Mouse (Mus musculus): ENCODE data around the gene Tcf25. TPM values are rescaled to one million over a fixed set of nuclear protein-coding genes. Genes with fewer than 3 reads are reported as not detected.

Tcf25 gene
- polyA plus RNA-seq, 1 experiment from 2014 or later: 380 TPM

DNA sequence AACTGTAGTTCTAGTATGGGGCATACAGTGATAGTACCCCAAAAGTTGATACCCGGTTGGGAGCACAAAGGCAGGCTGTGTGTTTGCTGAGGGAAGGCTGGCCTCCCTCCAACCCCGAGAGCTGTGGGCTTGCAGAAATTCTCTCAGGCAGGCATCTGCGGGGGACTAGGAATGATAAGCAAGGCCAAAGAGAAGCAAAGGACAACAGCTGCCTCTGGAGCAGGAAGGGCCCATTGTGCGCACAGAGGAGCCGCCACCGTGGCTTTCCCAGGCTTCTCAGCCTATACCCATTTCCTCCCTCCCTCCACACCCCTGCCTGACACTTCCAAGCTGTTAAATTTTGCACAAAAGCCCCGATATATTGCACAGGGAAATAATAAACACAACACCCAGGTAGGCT is 39.7 kb upstream of the Tcf25 start:
- no peaks in the 10 kb centered on the region for H3K36me3 ChIP-seq (replicated peaks; ENCODE audit: control insufficient read depth, insufficient read depth)
- no peaks in the 10 kb centered on the region for H3K9me3 ChIP-seq (ENCODE audit: control insufficient read depth, low read length)
- DNase-seq (ENCODE audit: low spot score): no peak
- peak overlapping the region; percentile 86 for H3K4me2 ChIP-seq (replicated peaks)
- peak overlapping the region; percentile 96 for H3K9ac ChIP-seq
- no peak for ATAC-seq (ENCODE audit: low FRiP score)
- no peaks in the 10 kb centered on the region for H3K27me3 ChIP-seq (ENCODE audit: control insufficient read depth, insufficient read depth, low read length)
- H3K27ac ChIP-seq: peak overlapping the region; percentile 98
- H3K4me3 ChIP-seq (replicated peaks; ENCODE audit: low read length): peak overlapping the region; percentile 93
- H3K4me1 ChIP-seq (replicated peaks; ENCODE audit: control insufficient read depth, insufficient read depth, low read length): peaks cover 17% of the 10 kb centered on the region
- 2% methylated on average over 7 of the region's 7 CpGs for WGBS

DNA sequence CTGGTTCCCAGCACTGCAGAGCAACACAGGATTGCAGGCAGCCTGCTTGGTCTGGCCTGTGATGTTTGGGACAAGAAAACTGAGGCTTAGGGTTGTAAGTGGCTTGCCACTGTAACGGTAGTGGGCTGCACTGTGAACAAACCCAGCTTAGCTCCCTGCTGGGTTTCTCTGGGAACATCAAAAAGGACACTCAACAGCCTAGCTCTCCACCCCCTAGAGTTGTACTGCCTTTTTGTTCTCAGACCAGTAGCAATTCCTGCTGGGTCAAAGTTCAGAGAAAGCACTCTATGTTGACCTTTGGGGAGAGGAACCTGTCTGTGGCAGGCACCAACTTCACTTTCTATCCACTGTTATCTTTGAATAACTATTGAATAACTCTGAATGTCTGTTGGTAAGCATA is 39.1 kb upstream of the Tcf25 start:
- WGBS: 0% methylated on average over 1 of the region's 1 CpGs
- H3K4me3 ChIP-seq (replicated peaks; ENCODE audit: low read length): peak overlapping the region; percentile 93
- H3K9ac ChIP-seq: peak overlapping the region; percentile 96
- H3K4me1 ChIP-seq (replicated peaks; ENCODE audit: control insufficient read depth, insufficient read depth, low read length): peaks cover 17% of the 10 kb centered on the region
- ATAC-seq (ENCODE audit: low FRiP score) (no peak), DNase-seq (ENCODE audit: low spot score) (no peak)
- peak overlapping the region; percentile 86 for H3K4me2 ChIP-seq (replicated peaks)
- no peaks in the 10 kb centered on the region for H3K27me3 ChIP-seq (ENCODE audit: control insufficient read depth, insufficient read depth, low read length)
- H3K9me3 ChIP-seq (ENCODE audit: control insufficient read depth, low read length): no peaks in the 10 kb centered on the region
- H3K27ac ChIP-seq: peak overlapping the region; percentile 98
- no peaks in the 10 kb centered on the region for H3K36me3 ChIP-seq (replicated peaks; ENCODE audit: control insufficient read depth, insufficient read depth)

DNA sequence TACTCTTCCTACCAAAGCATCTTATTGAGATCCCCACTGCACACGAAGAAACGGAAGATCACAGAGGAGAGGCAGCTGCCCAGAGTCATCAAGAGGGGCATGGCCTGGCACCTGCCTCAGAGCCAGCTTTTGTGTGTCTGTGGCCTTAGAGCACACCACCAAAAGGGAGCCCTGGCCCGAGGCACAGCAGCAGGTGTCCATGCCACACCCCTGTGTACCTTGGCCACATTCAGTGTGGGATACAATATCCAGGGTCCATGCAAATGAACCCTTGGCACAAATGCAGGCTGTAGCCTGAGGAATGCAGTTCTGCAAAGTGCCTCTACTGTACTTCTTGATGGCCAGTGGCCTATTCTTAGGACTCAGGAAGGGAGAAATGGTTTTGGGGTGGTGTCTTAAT is 36.1 kb upstream of the Tcf25 start:
- no peak for ATAC-seq (ENCODE audit: low FRiP score)
- Histone ChIP-seq H3K4me2 (replicated peaks) (no peak overlapping the region), H3K9ac (no peak overlapping the region), H3K27me3 (ENCODE audit: control insufficient read depth, insufficient read depth, low read length) (no peaks in the 10 kb centered on the region), H3K9me3 (ENCODE audit: control insufficient read depth, low read length) (no peaks in the 10 kb centered on the region), H3K36me3 (replicated peaks; ENCODE audit: control insufficient read depth, insufficient read depth) (no peaks in the 10 kb centered on the region), H3K4me3 (replicated peaks; ENCODE audit: low read length) (no peak overlapping the region), H3K4me1 (replicated peaks; ENCODE audit: control insufficient read depth, insufficient read depth, low read length) (peaks cover 17% of the 10 kb centered on the region), H3K27ac (no peak overlapping the region)
- no peak for DNase-seq (ENCODE audit: low spot score)
- 84% methylated on average over 3 of the region's 3 CpGs for WGBS

DNA sequence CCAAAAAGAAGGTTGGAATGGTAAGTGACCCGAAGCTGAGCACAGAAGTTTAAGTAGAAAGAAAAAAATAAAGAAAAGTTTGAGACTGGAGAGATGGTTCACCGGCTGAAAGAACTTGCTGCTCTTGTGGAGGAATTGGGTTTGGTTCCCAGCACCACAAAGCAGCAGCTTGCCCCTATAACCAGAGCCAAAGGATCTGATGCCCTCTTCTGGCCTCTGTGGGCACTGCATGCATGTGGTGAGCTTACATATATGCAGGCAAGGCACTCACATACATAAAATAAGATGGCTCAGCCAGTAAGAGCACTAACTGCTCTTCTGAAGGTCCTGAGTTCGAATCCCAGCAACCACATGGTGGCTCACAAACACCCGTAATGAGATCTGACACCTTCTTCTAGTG is 33.5 kb upstream of the Tcf25 start:
- Histone ChIP-seq H3K9me3 (ENCODE audit: control insufficient read depth, low read length) (no peaks in the 10 kb centered on the region), H3K4me2 (replicated peaks) (no peak overlapping the region), H3K4me1 (replicated peaks; ENCODE audit: control insufficient read depth, insufficient read depth, low read length) (no peaks in the 10 kb centered on the region; the same call in 1 of the 2 replicates), H3K27ac (no peak overlapping the region), H3K27me3 (ENCODE audit: control insufficient read depth, insufficient read depth, low read length) (no peaks in the 10 kb centered on the region), H3K36me3 (replicated peaks; ENCODE audit: control insufficient read depth, insufficient read depth) (no peaks in the 10 kb centered on the region), H3K9ac (no peak overlapping the region), H3K4me3 (replicated peaks; ENCODE audit: low read length) (no peak overlapping the region)
- no peak for ATAC-seq (ENCODE audit: low FRiP score)
- no peak for DNase-seq (ENCODE audit: low spot score)
- over 99% methylated on average over 4 of the region's 4 CpGs for WGBS

DNA sequence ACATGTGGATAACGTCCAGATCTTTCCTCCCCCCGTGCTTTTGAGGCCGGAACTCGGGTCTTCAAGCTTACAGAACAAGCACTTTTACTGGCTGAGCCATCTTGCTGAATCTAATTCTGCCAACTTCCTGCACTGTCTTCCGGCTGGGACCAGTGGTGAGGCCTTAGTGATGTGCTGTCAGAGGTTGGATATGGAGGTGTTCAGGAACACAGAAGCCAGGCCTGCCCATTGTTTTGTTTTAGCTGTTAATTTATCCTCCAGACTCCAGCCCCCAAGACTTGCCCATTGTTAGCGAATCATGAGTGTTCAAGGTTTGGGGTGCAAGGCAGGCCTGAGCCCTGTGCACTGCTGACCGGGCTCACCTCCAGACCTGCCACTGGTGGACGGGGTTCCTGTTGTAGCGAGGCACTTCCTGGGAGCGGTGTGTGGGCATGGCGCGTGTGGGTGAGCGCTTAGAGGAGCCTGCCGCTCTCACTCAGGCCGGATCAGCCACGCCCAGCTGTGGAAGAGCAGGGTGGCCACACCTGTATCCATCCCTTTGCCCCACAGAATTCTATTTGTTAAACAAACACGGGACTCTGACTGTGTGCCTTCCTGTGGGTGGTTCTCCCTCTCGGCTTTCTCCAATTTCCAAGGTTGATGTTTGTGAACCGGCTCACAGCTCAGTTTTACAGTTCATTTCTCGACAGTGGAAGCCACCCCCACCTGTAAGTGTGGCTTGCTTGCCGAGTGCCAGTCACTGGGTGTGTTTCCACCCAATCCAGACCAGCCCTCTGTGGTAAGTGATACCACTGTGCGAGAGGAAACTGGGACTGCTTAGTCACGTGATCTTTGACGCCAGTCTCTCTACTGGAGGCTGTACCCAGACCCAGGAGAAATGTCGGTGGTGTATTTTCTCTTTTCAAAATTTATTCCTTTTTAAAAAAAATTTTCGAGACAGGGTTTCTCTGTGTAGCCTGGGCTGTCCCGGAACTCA is 32.2 kb upstream of the Tcf25 start:
- no peaks in the 10 kb centered on the region for H3K27me3 ChIP-seq (ENCODE audit: control insufficient read depth, insufficient read depth, low read length)
- no peak overlapping the region for H3K27ac ChIP-seq
- ATAC-seq (ENCODE audit: low FRiP score) (no peak), DNase-seq (ENCODE audit: low spot score) (no peak)
- no peaks in the 10 kb centered on the region for H3K4me1 ChIP-seq (replicated peaks; ENCODE audit: control insufficient read depth, insufficient read depth, low read length)
- H3K9me3 ChIP-seq (ENCODE audit: control insufficient read depth, low read length): no peaks in the 10 kb centered on the region
- no peak overlapping the region for H3K4me3 ChIP-seq (replicated peaks; ENCODE audit: low read length)
- H3K9ac ChIP-seq: no peak overlapping the region
- 90% methylated on average over 27 of the region's 27 CpGs for WGBS
- H3K36me3 ChIP-seq (replicated peaks; ENCODE audit: control insufficient read depth, insufficient read depth): no peaks in the 10 kb centered on the region
- H3K4me2 ChIP-seq (replicated peaks): no peak overlapping the region

GRCm38 (mm10) chr8:123342253-123342652 is 31.3 kb upstream of the Tcf25 start:
- no peaks in the 10 kb centered on the region for H3K27me3 ChIP-seq (ENCODE audit: control insufficient read depth, insufficient read depth, low read length)
- H3K36me3 ChIP-seq (replicated peaks; ENCODE audit: control insufficient read depth, insufficient read depth): no peaks in the 10 kb centered on the region
- no peak overlapping the region for H3K9ac ChIP-seq
- ATAC-seq (ENCODE audit: low FRiP score) (no peak), DNase-seq (ENCODE audit: low spot score) (no peak)
- 91% methylated on average over 8 of the region's 8 CpGs for WGBS
- H3K27ac ChIP-seq: no peak overlapping the region
- H3K4me2 ChIP-seq (replicated peaks): no peak overlapping the region
- no peaks in the 10 kb centered on the region for H3K9me3 ChIP-seq (ENCODE audit: control insufficient read depth, low read length)
- no peak overlapping the region for H3K4me3 ChIP-seq (replicated peaks; ENCODE audit: low read length)
- no peaks in the 10 kb centered on the region for H3K4me1 ChIP-seq (replicated peaks; ENCODE audit: control insufficient read depth, insufficient read depth, low read length)

GRCm38 (mm10) chr8:123342911-123343310 is 30.6 kb upstream of the Tcf25 start:
- Histone ChIP-seq H3K27ac (no peak overlapping the region), H3K4me1 (replicated peaks; ENCODE audit: control insufficient read depth, insufficient read depth, low read length) (no peaks in the 10 kb centered on the region), H3K4me2 (replicated peaks) (no peak overlapping the region), H3K9me3 (ENCODE audit: control insufficient read depth, low read length) (no peaks in the 10 kb centered on the region), H3K27me3 (ENCODE audit: control insufficient read depth, insufficient read depth, low read length) (no peaks in the 10 kb centered on the region), H3K9ac (no peak overlapping the region), H3K4me3 (replicated peaks; ENCODE audit: low read length) (no peak overlapping the region), H3K36me3 (replicated peaks; ENCODE audit: control insufficient read depth, insufficient read depth) (peaks cover 4% of the 10 kb centered on the region; the same call in 1 of the 2 replicates)
- DNase-seq (ENCODE audit: low spot score): no peak
- no peak for ATAC-seq (ENCODE audit: low FRiP score)
- 89% methylated on average over 7 of the region's 7 CpGs for WGBS

GRCm38 (mm10) chr8:123343422-123343821 is 30.1 kb upstream of the Tcf25 start:
- H3K9ac ChIP-seq: no peak overlapping the region
- no peak overlapping the region for H3K4me2 ChIP-seq (replicated peaks)
- H3K4me3 ChIP-seq (replicated peaks; ENCODE audit: low read length): no peak overlapping the region
- H3K27me3 ChIP-seq (ENCODE audit: control insufficient read depth, insufficient read depth, low read length): no peaks in the 10 kb centered on the region
- H3K4me1 ChIP-seq (replicated peaks; ENCODE audit: control insufficient read depth, insufficient read depth, low read length): 0 out of 2 replicates have a peak, but pooled peaks cover 1% of the 10 kb centered on the region
- no peak for ATAC-seq (ENCODE audit: low FRiP score)
- no peaks in the 10 kb centered on the region for H3K9me3 ChIP-seq (ENCODE audit: control insufficient read depth, low read length)
- DNase-seq (ENCODE audit: low spot score): no peak
- H3K27ac ChIP-seq: no peak overlapping the region
- 88% methylated on average over 12 of the region's 12 CpGs for WGBS
- H3K36me3 ChIP-seq (replicated peaks; ENCODE audit: control insufficient read depth, insufficient read depth): peaks cover 9% of the 10 kb centered on the region; the same call in 1 of the 2 replicates

DNA sequence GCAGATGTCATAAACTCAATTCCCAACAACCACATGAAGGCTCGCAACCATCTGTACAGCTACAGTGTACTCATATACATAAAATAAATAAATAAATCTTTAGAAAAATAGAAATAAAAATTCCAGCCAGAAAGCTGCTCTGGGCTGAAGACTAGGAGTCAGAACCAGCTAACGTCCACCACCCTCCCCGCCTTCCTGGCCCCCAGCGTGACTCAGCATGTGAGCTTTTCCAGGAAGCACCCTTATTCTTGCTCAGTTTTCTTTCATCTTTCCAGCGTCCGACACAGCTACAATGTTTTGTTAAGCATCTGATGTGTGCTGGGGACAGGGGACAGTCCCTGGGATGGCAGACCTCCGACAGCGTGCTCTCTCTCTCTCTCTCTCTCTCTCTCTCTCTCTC is 28.4 kb upstream of the Tcf25 start:
- H3K4me1 ChIP-seq (replicated peaks; ENCODE audit: control insufficient read depth, insufficient read depth, low read length): 0 out of 2 replicates have a peak, but pooled peaks cover 8% of the 10 kb centered on the region
- ATAC-seq (ENCODE audit: low FRiP score) (no peak), DNase-seq (ENCODE audit: low spot score) (no peak)
- H3K9me3 ChIP-seq (ENCODE audit: control insufficient read depth, low read length): no peaks in the 10 kb centered on the region
- no peaks in the 10 kb centered on the region for H3K27me3 ChIP-seq (ENCODE audit: control insufficient read depth, insufficient read depth, low read length)
- peaks cover 26% of the 10 kb centered on the region for H3K36me3 ChIP-seq (replicated peaks; ENCODE audit: control insufficient read depth, insufficient read depth)
- no peak overlapping the region for H3K4me2 ChIP-seq (replicated peaks)
- WGBS: 91% methylated on average over 8 of the region's 8 CpGs
- H3K4me3 ChIP-seq (replicated peaks; ENCODE audit: low read length): no peak overlapping the region
- no peak overlapping the region for H3K27ac ChIP-seq
- H3K9ac ChIP-seq: no peak overlapping the region
